Mouse (Mus musculus): ENCODE data around the gene Ap4m1.

GRCm38 (mm10) chr5:138137257-138137656, 34.5 kb upstream of the Ap4m1 start:
- TF ChIP-seq CTCF (IDR thresholded peaks at IDR 0.05; ENCODE audit: low read depth, low read length) (no peak), GATA2 (IDR thresholded peaks at IDR 0.05; ENCODE audit: borderline replicate concordance, low read depth, low read length) (no peak), GATA1 (IDR thresholded peaks at IDR 0.05; ENCODE audit: borderline replicate concordance, low read length) (no peak), POLR2AphosphoS5 (IDR thresholded peaks at IDR 0.05; ENCODE audit: insufficient replicate concordance, low read depth, low read length) (no peak), TAL1 (conservative IDR thresholded peaks at IDR 0.05; ENCODE audit: low read depth, low read length) (no peak)

Data from G1E (cell line).